Mouse (Mus musculus): Measurements from ENCODE around the gene Gm17545. TPM values are rescaled to one million over a fixed set of nuclear protein-coding genes. Genes with fewer than 3 reads are reported as not detected.

Gm17545 gene
- total RNA-seq, 2 experiments from 2014 or later: not detected

GRCm38 (mm10) chr9:22424196-22424595 lies 29.9 kb upstream of the Gm17545 start:
- Histone ChIP-seq H3K27ac (no peak overlapping the region), H3K4me3 (no peak overlapping the region)
- TF ChIP-seq CTCF (IDR thresholded peaks at IDR 0.05): no peak
- DNase-seq (ENCODE audit: extremely low spot score in 1 of 2, low spot score in 2 of 2): no peak
- intact Hi-C loops (cut with DNase I): no loop called here

DNA sequence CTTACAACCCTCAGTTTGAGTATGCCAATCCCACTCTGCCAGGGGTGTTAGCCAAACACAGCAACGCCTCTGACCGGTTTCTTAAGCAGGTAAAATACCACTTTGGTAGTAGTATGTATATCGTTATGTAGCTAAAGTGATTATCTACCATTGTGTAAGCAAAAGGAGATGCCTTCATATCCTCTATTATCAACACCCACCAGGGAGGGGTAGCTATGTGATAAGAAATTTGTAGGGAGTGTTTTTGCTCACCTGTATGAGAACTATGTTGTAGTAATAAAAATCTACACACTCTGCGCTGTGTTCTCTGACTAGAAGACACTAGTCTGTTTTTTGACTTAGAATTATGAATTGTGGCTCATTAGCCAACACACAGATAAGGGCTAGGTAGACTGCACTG lies 29.4 kb upstream of the Gm17545 start:
- no peak overlapping the region for H3K4me3 ChIP-seq
- intact Hi-C loops (cut with DNase I): no loop called here
- H3K27ac ChIP-seq: no peak overlapping the region
- TF ChIP-seq CTCF (IDR thresholded peaks at IDR 0.05): no peak
- no peak for DNase-seq (ENCODE audit: extremely low spot score in 1 of 2, low spot score in 2 of 2)

DNA sequence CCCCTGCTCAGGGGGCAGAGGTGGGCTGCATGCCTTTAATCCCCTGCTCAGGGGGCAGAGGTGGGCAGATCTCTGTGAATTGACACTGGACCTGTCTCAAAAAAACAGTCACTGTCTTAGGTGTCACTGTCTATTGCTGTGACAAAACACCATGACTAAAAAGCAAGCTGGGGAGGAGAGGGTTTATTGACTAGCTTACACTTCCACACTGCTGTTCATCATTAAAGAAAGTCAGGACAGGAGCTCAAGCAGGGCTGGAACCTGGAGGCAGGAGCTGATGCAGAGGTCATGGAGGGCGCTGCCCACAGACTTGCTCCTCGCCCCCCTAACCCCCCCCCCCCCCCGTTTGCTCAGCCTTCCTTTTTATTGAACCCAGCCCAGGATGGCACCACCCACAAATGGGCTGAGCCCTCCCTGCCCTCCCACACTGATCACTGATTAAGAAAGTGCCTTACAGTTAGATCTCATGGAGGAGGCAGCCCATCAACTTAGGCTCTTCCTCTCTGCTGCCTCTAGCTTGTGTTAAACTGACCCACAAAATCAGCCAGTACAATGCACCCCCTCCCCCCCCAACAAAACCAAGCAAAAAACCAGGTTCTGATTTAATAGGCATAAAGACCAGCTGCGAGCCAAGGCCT lies 25.9 kb upstream of the Gm17545 start:
- intact Hi-C loops (cut with DNase I): no loop called here
- TF ChIP-seq CTCF (IDR thresholded peaks at IDR 0.05): no peak
- no peak overlapping the region for H3K4me3 ChIP-seq
- no peak overlapping the region for H3K27ac ChIP-seq
- DNase-seq (ENCODE audit: extremely low spot score in 1 of 2, low spot score in 2 of 2): no peak

GRCm38 (mm10) chr9:22428666-22429410 lies 25.3 kb upstream of the Gm17545 start:
- Histone ChIP-seq H3K27ac (no peak overlapping the region), H3K4me3 (no peak overlapping the region)
- no peak for TF ChIP-seq CTCF (IDR thresholded peaks at IDR 0.05)
- no peak for DNase-seq (ENCODE audit: extremely low spot score in 1 of 2, low spot score in 2 of 2)
- intact Hi-C loops (cut with DNase I): no loop called here

DNA sequence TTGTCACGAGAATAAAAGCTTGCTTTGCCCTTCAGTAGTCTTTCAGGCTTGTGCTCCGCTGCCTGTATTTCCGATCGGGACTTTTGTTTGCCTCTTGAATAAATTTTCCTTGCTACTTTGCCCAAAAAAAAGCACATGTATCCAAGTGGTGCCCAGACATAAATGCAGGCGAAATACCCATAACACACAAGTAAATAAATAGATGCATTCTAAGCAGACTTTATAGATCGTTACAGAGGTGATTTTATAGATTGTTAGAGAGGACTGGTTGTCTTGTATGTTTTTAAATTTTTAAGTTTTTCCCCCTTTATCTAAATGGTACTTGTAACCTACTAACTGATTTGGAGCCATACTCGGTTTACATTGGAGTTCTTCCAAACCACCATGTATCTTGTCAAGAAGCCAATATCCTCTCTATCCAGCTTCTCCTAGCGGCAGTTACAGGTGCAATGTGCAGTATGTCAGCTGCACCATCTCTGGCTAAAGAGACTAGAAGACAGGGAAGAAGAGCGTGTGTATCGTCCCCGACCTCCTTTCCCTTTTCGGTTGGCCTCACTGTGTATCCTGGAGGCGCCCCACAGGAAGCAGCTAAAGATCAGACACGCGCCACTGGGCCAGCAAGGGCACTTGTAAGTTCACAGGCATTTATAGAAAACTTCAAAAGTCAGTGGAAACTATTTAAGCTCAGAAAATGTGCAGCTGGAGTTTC lies 24.4 kb upstream of the Gm17545 start:
- DNase-seq (ENCODE audit: extremely low spot score in 1 of 2, low spot score in 2 of 2): no peak
- intact Hi-C loops (cut with DNase I): no loop called here
- no peak overlapping the region for H3K27ac ChIP-seq
- H3K4me3 ChIP-seq: no peak overlapping the region
- TF ChIP-seq CTCF (IDR thresholded peaks at IDR 0.05): no peak; the same call in 1 of the 2 replicates

GRCm38 (mm10) chr9:22430315-22430840 lies 23.7 kb upstream of the Gm17545 start:
- no peak overlapping the region for H3K27ac ChIP-seq
- intact Hi-C loops (cut with DNase I): no loop called here
- no peak for TF ChIP-seq CTCF (IDR thresholded peaks at IDR 0.05)
- no peak for DNase-seq (ENCODE audit: extremely low spot score in 1 of 2, low spot score in 2 of 2)
- H3K4me3 ChIP-seq: no peak overlapping the region

GRCm38 (mm10) chr9:22433221-22433620 lies 20.9 kb upstream of the Gm17545 start:
- Histone ChIP-seq H3K27ac (no peak overlapping the region), H3K4me3 (no peak overlapping the region)
- TF ChIP-seq CTCF (IDR thresholded peaks at IDR 0.05): no peak
- intact Hi-C loops (cut with DNase I): no loop called here
- DNase-seq (ENCODE audit: extremely low spot score in 1 of 2, low spot score in 2 of 2): no peak

- no peak for TF ChIP-seq CTCF (IDR thresholded peaks at IDR 0.05)
- DNase-seq (ENCODE audit: extremely low spot score in 1 of 2, low spot score in 2 of 2): no peak
- Histone ChIP-seq H3K4me3 (no peak overlapping the region), H3K27ac (no peak overlapping the region)
- intact Hi-C loops (cut with DNase I): no loop called here
These were observed 20.0 kb upstream of the Gm17545 start for GRCm38 (mm10) chr9:22434101-22434500.

- Histone ChIP-seq H3K4me3 (no peak overlapping the region), H3K27ac (no peak overlapping the region)
- no peak; the same call in 1 of the 2 replicates for TF ChIP-seq CTCF (IDR thresholded peaks at IDR 0.05)
- no peak for DNase-seq (ENCODE audit: extremely low spot score in 1 of 2, low spot score in 2 of 2)
- intact Hi-C loops (cut with DNase I): no loop called here
These were observed 15.3 kb upstream of the Gm17545 start for GRCm38 (mm10) chr9:22438826-22439225.

- H3K4me3 ChIP-seq: no peak overlapping the region
- no peak overlapping the region for H3K27ac ChIP-seq
- TF ChIP-seq CTCF (IDR thresholded peaks at IDR 0.05): no peak
- no peak for DNase-seq (ENCODE audit: extremely low spot score in 1 of 2, low spot score in 2 of 2)
- intact Hi-C loops (cut with DNase I): no loop called here
These were observed 10.9 kb upstream of the Gm17545 start for GRCm38 (mm10) chr9:22443157-22443556.

DNA sequence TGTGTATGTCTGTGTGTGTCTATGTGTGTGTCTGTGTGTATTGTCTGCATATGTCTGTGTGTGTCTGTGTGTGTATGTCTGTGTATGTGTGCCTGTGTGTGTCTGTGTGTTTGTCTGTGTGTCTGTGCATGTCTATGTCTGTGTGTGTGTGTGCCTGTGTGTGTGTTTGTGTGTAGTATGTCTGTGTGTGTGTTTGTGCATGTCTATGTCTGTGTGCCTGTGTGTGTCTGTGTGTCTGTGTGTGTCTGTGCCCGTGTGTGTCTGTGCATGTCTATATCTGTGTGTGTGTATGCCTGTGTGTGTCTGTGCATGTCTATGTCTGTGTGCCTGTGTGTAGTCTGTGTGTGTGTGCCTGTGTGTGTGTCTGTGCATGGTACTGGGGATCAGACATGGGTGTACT lies 9.0 kb upstream of the Gm17545 start:
- no peak for DNase-seq (ENCODE audit: extremely low spot score in 1 of 2, low spot score in 2 of 2)
- Histone ChIP-seq H3K27ac (no peak overlapping the region), H3K4me3 (no peak overlapping the region)
- no peak for TF ChIP-seq CTCF (IDR thresholded peaks at IDR 0.05)
- intact Hi-C loops (cut with DNase I): no loop called here

- no peak overlapping the region for H3K27ac ChIP-seq
- H3K4me3 ChIP-seq: no peak overlapping the region
- intact Hi-C loops (cut with DNase I): no loop called here
- no peak for DNase-seq (ENCODE audit: extremely low spot score in 1 of 2, low spot score in 2 of 2)
- TF ChIP-seq CTCF (IDR thresholded peaks at IDR 0.05): no peak
These were observed 6.9 kb upstream of the Gm17545 start for GRCm38 (mm10) chr9:22447213-22447612.
